Mouse (Mus musculus) layer of hippocampus, adult 2 months (tissue): Measurements from ENCODE around the gene Gpr27. TPM values are rescaled to one million over a fixed set of nuclear protein-coding genes. Genes with fewer than 3 reads are reported as not detected.

Experiments used
- DNase-seq, 2 experiments: peaks; one replicate each; pipeline ENCODE4 v3.0.0; 2022; ENCODE audit warnings: low spot score in 2 of 2
- H3K27ac ChIP-seq: fragments of 200-600 bp; 2 replicates; pipeline ENCODE4 v1.8.1; 2022
- H3K4me3 ChIP-seq: fragments of 200-600 bp; 2 replicates; pipeline ENCODE4 v1.8.1; 2022; ENCODE audit warnings: mild to moderate bottlenecking
- CTCF ChIP-seq: fragments of 200-600 bp; conservative IDR thresholded peaks from 2 replicates; pipeline ENCODE4 v1.8.1; 2022; ENCODE audit warnings: antibody characterized with exemption, mild to moderate bottlenecking, moderate library complexity
- total RNA-seq, 2 experiments: library from RNA; stranded (reverse); gene quantifications; 2 replicates each; pipeline ENCODE4 v1.2.3; 2021

Gene Gpr27
- total RNA-seq, 2 experiments from 2014 or later: 54.8 to 58.1 TPM

DNA sequence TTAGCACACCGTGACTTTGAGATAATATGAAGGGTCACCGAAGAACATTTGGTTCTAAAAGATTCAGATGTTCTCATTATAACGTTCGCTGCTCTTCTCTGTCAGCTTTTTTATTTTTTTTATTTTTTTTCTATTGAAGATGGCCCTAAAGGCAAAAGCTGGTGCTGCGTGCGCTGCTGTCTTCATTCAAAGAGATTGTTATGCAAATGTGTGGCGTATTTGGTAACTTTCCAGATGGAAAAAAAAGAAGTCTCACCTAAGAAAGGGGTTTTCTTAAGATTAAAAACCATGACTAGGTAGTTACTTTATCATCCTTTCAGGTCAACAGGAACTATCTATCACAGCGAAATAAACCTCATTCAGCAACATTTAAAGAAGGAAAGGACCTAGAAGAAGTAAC lies 40.2 kb downstream of the Gpr27 start:
- no peak for TF ChIP-seq CTCF

GRCm38 (mm10) chr6:99734666-99735065 lies 42.2 kb downstream of the Gpr27 start:
- no peak for DNase-seq
- H3K27ac ChIP-seq: no peak overlapping the region
- TF ChIP-seq CTCF: no peak

More for the DNA sequence above, 40.2 kb downstream of the Gpr27 start:
- no peak overlapping the region for H3K4me3 ChIP-seq
- DNase-seq: no peak
- no peak overlapping the region for H3K27ac ChIP-seq

DNA sequence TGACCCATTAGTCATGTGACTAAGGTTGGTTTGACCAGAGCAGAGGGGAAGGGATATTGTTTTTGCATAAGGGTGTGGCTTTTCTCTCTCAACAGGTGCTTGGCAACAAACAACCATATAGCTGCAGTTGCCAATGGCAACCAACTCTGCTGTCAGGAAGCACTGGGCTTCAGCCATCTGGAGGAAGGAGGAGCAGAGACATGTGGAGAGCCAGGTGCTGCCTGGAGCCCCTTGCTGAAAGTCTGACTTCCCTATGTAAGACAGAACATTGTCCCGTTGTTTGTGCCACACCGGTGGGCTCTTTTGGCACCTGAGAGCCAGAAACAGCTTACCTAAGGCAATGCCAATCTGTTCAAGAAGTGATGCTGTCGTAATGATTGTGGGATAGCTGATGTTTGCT lies 50.4 kb downstream of the Gpr27 start:
- H3K27ac ChIP-seq: no peak overlapping the region
- no peak overlapping the region for H3K4me3 ChIP-seq
- peak in 1 of 2 experiments; percentile 16 for DNase-seq
- TF ChIP-seq CTCF: no peak

More at GRCm38 (mm10) chr6:99734666-99735065, 42.2 kb downstream of the Gpr27 start:
- H3K4me3 ChIP-seq: no peak overlapping the region

Other genes with a start within 250 kb of the Gpr27 start
- gene Foxp1, start 170.0 kb upstream of the Gpr27 start, total RNA-seq: 10 to 100 TPM; 88.5 to 93.5 TPM
- gene Eif4e3, start 25.9 kb upstream of the Gpr27 start, total RNA-seq: 10 to 100 TPM; 19.9 to 24.5 TPM
- gene Gm20696, start 25.9 kb upstream of the Gpr27 start, total RNA-seq: 1 to 10 TPM; 6.2 to 7.3 TPM
- under 1 TPM; 0.49 to 0.69 TPM for gene Prok2, start 33.7 kb downstream of the Gpr27 start, total RNA-seq